Mouse (Mus musculus): Measurements from ENCODE around the gene Mvb12b.

Gene Mvb12b

DNA sequence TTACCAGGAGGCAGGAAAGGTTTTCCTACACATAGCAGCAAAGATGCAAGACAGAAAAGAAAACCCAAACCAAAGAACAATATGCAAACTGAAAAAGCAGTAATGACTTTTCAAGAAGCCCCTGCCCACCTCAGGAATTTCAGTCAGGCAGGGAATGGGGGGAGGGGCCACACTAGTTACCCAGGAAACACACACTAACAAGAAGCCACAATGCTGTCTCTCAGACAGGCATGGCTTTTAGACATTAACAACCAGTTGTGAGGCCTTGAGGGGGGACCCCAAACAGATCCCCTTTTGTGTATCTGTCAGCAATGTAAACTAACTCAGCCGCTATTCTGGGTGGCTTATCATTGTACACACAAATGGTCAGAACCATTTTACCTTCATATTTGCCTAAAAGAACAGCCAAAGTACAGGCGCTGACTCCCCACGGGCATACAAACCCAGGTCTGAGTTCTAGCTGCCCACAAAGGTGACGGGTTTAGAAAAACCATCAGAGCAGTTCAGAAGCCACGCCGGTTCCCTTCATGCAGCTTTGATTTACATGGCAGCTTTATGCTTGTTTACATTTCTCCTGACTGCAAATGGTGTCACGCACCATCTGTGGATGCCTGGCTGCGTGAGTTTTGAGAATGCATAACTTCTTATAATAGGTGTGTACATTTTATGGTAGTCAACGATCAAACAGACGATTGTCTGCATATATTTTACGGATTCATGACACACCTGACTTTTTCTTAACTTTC lies 105.9 kb downstream of the Mvb12b start:
- no peak for DNase-seq (ENCODE audit: low spot score in 2 of 2)

DNA sequence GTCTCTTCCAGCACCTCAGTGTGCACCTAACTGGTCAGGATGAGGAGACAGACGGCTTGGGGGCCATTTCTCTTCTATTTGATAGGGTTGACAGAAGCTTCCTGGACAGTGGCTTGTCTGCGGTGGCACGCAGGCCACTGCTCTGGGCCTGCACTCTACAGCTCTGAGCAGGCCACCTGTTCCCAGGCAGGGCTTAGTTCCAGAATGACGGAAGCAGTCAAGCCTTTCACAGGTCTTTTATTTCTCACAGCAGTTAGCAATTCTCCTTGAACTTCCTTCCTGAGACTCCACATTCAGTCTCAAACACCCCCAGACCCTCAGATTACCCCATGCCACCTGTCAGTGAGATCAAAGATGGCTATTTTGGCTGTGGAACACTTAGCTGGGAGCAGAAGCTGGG lies 109.3 kb downstream of the Mvb12b start:
- no peak for DNase-seq (ENCODE audit: low spot score in 2 of 2)

DNA sequence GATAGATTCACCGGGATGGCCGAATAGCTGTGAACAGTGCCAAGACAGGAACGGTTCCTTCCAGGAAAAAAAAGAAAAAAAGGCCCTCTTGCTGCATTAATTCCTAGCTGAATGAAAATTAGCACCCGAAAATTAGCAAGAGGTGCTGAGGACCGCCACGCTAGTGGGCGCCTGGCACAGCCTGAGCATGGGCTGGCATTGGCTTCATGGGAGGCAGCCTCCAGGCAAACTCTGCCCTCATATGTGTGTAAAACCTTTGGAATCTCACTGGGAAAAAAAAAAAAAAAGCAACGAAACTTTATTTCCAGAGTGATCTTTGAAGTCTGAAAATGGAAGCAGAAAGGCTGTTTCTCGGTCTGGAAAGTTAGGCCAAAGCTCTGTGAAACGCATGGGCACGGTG lies 110.7 kb downstream of the Mvb12b start:
- no peak for DNase-seq (ENCODE audit: low spot score in 2 of 2)

DNA sequence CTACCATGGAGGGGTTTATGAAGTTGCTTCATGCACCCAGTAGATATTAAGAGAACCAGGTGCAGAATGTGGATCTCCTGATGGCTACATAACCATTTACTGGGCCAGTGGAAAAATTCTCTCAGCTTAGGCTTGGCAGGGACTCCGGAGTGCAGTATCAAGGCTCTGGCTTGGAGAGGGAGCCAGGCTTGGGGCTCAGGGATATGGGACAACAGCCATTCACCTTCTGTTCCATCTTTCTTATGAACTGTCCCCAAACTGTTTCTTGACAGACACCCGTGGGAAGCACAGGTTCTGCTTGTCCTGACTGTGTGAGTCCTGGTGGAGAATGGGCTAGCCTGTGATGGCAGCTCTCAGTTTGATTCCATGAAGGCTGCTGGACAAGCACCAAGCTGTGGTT lies 112.9 kb downstream of the Mvb12b start:
- no peak for DNase-seq (ENCODE audit: low spot score in 2 of 2)

DNA sequence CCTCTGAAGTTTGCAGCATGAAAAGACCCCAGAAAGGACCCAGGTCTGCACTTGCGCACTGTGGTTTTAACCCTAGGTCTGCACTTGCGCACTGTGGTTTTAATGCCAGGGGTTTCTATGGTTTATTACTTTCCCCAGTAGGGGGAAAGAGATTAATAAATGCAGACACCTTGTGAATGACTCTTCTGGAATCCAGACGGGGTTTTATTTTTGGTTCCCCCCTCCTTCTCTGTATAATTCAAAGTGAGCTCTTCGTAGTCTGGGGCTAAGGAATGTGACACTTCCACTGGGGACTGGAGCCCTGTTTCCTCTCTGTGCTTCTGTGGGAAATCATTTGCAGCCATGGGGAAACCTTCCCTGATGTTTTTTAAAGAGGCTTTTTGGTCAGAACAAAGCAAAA lies 113.6 kb downstream of the Mvb12b start:
- no peak for DNase-seq (ENCODE audit: low spot score in 2 of 2)

DNA sequence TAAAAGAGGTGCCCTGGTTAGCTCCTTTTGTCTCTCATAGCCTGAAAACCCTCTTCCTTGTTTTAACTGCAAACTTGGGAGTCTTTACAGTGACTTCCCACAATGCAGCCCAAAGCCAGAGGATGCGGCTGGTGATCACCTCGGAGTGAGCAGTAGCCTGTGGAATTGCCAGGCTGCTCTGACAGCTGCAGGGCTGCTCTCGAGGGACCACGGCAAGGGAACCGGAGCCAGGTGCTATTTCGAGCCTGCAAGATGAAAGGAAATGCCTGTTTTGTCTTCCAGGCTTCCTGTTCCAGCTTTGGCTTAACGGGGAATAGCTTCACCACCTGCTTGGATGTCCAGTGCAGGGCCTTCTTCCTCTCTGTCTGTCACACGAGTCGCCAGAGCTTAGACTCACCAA lies 115.3 kb downstream of the Mvb12b start:
- DNase-seq (ENCODE audit: low spot score in 2 of 2) = no peak

DNA sequence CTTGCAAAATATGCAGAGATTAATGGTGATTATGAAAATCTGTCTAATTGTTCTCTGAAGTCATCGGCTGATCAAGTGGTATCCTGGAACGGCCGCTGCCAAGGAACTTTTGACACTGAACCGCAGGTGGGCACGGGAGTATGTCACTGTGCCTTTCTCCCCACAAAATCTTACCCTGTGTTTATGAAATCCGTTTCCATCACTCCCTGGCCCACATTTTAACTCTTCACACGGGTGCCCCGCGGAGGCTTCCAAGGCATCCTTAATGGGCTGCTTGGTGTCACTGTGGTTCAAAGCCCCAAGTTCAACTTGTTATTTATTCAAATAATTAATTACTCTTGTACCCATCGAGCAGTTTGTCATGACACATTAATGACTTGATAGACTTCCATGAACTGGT lies 116.4 kb downstream of the Mvb12b start:
- no peak for DNase-seq (ENCODE audit: low spot score in 2 of 2)

DNA sequence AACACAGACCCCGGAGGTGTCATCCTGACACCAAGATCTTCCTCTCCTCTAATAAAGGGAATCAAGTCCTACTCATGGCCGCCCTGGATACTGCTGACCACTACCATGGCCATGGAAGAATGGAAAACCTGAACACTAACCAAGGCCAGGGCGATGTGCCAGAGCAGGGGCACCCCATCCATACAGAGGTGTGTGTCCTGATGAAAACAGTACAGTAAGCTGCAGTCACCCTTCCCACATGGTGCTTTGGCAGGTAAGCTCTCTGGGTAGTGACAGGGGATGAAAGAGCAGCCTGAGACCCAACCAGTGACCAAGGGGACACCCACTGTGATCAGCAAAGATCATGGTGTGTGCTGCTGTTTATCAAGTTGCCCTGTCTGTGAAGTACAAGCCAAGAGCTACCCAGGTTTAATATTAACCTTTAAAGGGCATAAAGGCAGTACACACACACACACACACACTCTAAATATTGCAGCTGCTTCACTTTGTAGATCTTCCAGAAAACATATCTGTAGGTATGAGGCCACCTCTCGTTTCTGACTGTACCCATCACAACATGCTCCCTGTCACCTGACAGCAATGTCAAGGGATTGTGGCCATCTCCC lies 117.1 kb downstream of the Mvb12b start:
- DNase-seq (ENCODE audit: low spot score in 2 of 2) = no peak

DNA sequence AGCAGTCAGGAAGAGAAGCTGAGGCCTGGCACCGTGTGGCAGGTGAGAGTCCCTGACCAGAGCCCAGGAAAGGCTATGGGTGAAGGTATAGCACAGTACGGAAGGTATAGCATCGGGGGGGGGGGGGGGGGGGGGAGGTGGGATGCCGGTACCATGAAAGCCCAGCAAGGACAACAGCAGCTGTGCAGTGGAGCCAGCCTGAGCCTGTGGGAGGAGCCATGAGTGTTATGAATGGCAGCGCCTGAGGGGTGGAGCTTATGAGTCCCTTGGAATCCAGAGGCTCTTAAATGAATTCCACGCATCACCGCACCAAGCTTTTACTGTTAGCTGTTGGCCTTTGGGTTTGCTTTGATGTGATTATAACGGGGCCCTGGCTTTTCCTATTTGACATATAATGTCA lies 123.3 kb downstream of the Mvb12b start:
- no peak for DNase-seq (ENCODE audit: low spot score in 2 of 2)

DNA sequence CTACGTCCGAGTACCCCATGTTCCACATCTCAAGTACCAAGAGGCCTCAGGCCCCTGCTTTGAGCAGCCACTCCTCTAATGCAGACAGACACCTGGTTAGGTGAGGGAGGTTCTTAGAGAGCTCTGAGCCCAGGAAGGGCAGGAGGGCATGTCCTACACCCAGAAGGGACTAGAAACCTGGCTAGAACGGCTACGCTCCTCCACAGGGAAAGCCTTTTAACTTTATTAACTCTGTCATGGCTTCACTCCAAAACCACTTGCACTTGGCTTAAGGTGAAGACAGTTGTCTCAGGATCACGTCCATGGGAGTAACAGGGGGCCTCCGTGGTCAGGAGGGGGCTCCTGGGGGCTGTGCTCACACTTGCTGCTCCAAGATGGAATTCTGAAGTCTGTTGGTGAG lies 125.5 kb downstream of the Mvb12b start:
- DNase-seq (ENCODE audit: low spot score in 2 of 2) = no peak

DNA sequence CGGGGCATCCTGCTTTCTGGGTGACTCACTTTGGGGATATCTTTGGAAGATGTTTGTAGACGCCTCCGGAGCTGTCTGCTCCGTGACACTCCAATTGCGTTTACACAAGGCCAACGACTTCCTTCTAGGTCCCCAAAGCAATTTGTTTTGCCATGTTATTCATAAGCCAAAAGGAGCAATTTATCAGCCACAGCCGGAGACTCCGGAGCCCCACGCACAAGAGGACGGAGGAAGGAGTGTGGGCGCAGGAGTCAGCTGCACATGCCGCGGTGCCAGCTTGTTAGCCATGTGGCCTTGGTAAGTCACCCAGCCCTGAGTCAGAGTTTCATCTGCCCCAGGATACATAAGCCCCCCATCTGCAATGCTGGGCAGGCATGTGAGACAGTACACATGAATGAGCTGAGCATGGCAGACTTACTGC lies 127.2 kb downstream of the Mvb12b start:
- DNase-seq (ENCODE audit: low spot score in 2 of 2) = no peak

DNA sequence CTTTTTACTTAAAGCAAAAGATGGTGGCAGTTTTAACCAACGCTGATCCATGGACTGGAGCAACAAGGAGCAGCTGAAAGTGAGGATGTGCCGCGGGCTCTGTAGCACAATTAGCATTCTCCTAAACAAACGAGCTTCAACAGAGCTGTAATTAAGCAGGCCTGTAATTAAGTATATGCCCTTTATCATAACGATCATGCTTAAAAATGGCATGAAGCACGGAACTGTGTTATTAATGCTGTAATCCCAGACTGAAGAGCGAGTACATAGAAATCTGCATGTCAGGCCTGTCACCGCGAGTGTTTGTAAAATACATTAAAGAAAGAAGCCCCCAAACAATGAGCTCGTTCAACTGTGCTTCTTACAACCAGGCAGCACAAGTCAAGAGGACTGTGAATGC lies 128.3 kb downstream of the Mvb12b start:
- DNase-seq (ENCODE audit: low spot score in 2 of 2) = no peak

DNA sequence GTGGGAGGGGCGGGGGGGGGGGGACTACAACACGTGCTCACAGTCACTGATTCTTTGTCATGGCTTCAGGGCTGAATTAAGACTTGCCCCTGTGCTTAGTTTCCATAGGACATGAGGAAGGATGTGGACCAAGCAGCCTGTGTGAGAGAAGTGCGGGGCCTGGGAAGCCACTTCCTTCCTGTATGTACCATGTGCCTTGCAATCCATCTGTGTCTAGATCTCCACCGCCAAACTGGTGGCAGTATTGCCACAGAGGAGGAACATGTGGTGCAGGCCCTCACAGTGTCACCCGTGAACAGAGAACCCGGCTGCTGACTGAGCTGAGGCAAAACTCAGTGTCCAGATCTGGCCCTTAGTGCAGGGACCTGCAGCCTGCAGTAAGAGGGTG lies 132.1 kb downstream of the Mvb12b start:
- no peak for DNase-seq (ENCODE audit: low spot score in 2 of 2)

DNA sequence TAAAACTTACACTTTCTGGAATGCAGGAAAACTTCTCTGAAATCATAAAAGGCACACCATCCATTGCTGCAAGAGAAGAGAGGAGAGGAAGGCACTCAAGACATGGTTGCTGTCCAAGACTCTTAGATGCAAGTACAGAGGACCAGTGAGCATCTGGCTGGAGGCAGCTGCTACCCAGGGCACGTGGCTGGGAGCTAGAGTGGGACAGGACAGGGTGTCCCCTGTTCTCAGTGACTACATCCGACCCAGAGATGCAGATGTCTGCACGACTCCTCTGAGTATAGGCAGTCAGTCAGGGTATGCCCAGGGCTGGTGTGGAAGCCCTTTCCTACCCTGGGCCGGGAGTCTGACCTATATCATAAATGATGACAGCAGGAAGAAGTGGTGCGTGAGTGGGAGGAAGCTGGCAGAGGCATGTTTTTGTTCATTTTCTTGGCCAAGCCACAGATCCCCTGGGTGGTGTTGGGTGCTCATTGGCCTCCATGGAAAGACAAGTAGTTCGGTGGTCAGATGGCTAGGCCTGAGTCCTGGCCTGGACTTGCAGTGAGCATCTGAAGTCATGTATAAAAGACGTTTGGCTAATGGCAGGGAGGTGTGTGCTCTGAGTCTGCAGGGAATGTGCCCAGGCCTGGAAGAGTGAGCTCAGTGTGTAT lies 132.6 kb downstream of the Mvb12b start:
- DNase-seq (ENCODE audit: low spot score in 2 of 2) = no peak

DNA sequence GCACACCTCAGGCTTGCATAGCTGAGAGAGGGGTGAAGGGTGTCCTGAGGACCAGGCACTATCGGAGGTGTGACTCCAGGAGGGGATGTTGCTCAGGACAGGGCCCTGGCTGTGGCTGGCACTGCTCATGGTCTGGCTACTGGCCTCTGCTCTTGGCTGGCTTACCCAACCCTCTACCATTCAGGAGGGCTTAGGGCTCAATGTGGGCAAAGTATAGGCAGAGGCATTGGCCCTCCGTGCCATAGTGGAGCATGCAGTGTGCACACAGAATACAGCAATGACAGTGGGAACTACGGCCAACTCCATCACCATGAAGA lies 133.5 kb downstream of the Mvb12b start:
- no peak for DNase-seq (ENCODE audit: low spot score in 2 of 2)

DNA sequence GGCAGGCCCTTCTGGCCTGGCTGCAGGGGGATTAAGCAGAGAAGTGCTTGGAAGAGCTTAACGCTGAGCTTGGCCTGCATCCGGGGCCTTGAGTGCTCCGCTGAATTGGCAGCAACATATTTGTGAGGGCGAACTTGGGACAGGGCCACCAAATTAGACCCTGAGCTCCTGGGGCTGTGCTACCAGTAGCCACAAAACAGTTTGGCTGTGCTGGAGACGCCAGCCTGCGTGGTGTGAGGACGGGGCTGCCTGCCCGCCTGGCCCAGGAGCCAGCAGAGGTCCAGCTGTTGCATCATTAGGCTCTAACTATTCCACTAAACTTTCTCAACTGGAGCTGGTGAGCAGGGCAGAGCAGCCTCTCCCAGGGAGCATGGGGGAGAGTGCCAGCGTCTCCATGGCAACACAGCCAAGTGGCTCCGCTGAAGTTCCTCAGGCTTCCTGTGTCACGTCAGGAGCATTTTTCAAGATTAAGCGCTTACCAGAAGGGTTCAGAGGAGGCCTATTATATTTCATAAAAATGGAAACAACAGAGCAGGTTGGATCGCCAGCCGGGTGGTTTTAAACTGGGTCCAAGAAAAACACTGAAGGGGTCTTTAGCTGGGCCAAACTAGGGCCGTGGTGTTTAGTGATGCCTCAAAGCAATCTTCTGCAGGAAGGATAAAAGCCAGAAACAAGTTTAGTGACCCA lies 134.0 kb downstream of the Mvb12b start:
- peak; percentile 71 to 78 for DNase-seq (ENCODE audit: low spot score in 2 of 2)

DNA sequence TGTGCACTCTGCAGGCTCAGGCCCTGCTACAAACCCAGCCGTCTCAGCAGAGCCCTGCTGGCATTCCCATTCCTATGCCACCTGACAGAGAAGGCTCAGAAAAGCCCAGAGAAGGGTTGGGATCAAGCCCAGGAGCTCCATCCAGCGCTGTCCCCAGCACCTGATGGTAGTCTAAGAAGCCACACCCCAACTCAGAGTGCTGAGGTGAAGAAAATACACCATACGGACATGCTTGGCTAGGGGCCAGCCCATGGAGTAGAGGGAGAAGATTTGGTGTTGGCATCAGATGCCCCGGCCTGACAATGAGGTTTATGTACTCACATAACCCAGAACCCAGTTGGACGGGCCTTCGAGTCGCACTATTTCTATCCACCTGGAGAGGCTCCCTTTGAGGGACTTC lies 137.1 kb downstream of the Mvb12b start:
- no peak for DNase-seq (ENCODE audit: low spot score in 2 of 2)

DNA sequence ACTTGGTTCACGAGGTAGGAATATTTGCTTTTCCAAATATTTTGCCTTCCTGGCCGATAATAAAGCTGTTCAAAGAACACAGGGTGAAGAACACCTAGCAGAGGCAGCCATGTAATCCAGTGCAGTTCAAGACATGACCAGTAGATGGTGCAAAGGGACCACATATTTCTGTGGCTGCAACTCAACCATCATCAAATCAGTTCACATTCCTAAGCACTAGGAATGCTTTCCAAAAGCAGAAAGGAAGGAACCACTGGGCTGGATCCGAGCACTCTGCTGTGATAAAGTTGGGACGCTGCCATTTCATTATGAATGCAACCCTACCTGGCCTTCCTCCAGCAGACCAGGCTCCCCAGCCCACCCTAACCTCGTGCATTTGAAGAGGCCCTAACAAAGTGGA lies 141.3 kb downstream of the Mvb12b start:
- DNase-seq (ENCODE audit: low spot score in 2 of 2) = peak; percentile 54 to 81

DNA sequence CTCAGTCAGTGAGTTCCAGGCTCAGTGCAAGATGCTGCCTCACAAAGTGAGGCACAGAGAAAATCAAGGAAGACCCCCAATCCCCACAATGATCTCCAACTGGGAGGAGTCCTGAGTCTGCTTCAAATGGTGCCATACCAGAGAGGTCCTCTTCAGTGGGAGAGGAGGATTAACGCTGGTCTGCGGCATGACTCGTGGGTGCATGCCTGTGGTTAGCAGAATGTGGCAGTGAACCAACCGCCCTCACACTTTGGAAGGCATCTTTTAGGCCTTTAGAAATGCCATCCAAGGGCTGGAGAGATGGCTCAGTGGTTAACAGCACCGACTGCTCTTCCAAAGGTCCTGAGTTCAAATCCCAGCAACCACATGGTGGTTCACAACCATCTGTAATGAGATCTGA lies 142.0 kb downstream of the Mvb12b start:
- no peak for DNase-seq (ENCODE audit: low spot score in 2 of 2)

DNA sequence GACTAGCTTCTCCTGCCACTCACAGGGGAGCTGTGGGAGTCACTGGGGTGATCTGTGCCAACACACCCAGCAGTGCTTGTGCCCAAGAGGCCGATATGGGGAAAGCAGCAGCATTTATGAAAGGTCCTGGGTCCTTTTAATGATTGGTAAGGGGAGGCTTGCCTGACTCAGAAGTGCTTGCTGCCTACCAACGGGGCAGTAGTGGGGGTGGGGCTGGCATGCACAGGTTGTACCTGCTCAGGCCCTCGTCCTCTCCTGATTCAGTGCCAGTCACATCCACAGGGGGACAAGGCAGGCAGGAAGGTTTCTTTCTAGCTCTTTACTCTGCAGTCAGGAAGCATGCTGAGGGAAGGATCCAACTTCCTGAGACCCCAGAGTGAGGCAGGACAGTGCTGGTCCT lies 150.6 kb downstream of the Mvb12b start:
- DNase-seq (ENCODE audit: low spot score in 2 of 2) = no peak

DNA sequence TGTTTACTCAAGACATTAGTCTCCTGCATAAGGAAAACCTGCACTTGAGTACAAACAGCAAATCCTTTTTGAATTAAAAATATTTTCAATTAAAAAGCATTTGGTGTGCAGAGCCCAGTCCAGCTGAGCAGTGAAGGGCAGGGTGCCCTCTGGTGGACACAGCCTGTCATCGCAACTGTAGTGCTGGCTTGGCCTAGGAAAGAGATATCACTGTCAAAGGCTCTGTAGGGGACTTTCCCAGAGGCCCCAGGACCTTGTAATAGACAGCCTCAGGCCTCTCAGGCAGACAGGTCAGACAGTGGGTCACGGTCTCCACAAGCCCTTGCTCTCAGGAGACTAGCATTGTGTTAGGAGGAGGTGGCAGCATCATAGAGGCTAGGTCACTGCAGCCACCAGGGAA lies 151.0 kb downstream of the Mvb12b start:
- DNase-seq (ENCODE audit: low spot score in 2 of 2) = peak in 1 of 2 experiments; percentile 68

DNA sequence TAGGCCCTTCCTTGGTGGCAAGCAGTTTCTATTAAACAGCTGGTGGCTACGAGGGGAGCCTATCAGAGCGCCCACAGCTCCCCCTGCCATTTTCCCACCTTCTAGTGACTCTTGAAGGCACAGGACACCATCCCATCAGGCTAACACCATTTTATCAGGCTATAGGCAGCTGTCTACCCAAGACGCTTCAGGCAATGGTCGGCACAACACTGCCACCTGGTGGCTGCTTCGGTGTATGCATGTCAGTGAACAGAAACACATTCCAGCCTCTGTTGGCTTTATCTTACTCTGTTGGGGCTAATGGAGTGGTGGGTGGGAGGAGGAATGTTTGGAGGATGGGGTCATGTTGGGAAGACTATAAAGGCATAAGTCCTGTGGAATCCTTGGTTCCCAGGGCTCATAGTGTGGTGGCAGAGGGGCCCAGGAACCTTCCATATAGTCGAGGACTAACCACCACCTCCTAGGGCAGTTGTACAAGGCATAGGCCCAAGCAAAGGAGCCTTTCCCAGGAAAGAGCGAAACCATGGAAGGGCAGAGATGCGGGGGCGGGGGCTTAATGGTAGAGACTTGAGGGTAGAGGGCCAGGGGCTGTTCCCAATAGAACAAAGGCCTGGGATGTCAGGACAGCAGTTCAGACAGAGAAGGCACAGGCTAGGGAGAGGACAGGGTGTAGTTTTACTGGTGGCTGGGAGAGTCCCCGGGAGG lies 152.8 kb downstream of the Mvb12b start:
- peak; percentile 65 to 80 for DNase-seq (ENCODE audit: low spot score in 2 of 2)

Data from frontal cortex, postnatal 10 days (tissue).